Mouse (Mus musculus): ENCODE results near the gene Gins1. TPM values are rescaled to one million over a fixed set of nuclear protein-coding genes. Genes with fewer than 3 reads are reported as not detected.
A peak's percentile ranks its signal among the peaks of the same experiment; 100 is the strongest.

The Gins1 gene
- 80.7 and 84.0 TPM in 2 replicates for polyA plus RNA-seq (2014; fragmentation: Nextera tagmentation; extraction: Ambion mirVana)

GRCm38 (mm10) chr2:150904936-150905450, at the start of gene Gins1:
Gins1 (plus strand) TSS chr2:150905400.
- no peaks in the 10 kb centered on the region for H3K9me3 ChIP-seq (ENCODE audit: control insufficient read depth, low read length)
- peak within 1 kb of the TSS; percentile 70; the same call in 1 of the 2 replicates for H3K27ac ChIP-seq (ENCODE audit: low read depth, low read length)
- peak within 1 kb of the TSS; percentile 85 for H3K4me3 ChIP-seq (ENCODE audit: low read depth, low read length)
- H3K4me2 ChIP-seq (ENCODE audit: low read depth, low read length, severe bottlenecking), result peak within 1 kb of the TSS; percentile 84
- DNase-seq (ENCODE audit: low spot score) (no peak), ATAC-seq (replicated peaks; ENCODE audit: low FRiP score) (no peak)
- WGBS, result 42% methylated on average over 9 of the region's 9 CpGs
- no peaks in the 10 kb centered on the region for H3K27me3 ChIP-seq (ENCODE audit: control insufficient read depth, insufficient read depth, low read length)
- no peaks in the 10 kb centered on the region for H3K36me3 ChIP-seq (ENCODE audit: control insufficient read depth, insufficient read depth, low read length)
- H3K4me1 ChIP-seq (replicated peaks; ENCODE audit: control insufficient read depth, insufficient read depth, low read length), result peaks cover 3% of the 10 kb centered on the region
- peak within 1 kb of the TSS; percentile 87 for H3K9ac ChIP-seq (ENCODE audit: low read length)

GRCm38 (mm10) chr2:150858724-150859487, 46.3 kb upstream of the Gins1 start:
- Histone ChIP-seq H3K36me3 (ENCODE audit: control insufficient read depth, insufficient read depth, low read length) (no peaks in the 10 kb centered on the region), H3K4me2 (ENCODE audit: low read depth, low read length, severe bottlenecking) (no peak overlapping the region), H3K4me1 (replicated peaks; ENCODE audit: control insufficient read depth, insufficient read depth, low read length) (no peaks in the 10 kb centered on the region), H3K27ac (ENCODE audit: low read depth, low read length) (no peak overlapping the region), H3K9ac (ENCODE audit: low read length) (no peak overlapping the region), H3K27me3 (ENCODE audit: control insufficient read depth, insufficient read depth, low read length) (no peaks in the 10 kb centered on the region), H3K4me3 (ENCODE audit: low read depth, low read length) (no peak overlapping the region), H3K9me3 (ENCODE audit: control insufficient read depth, low read length) (no peaks in the 10 kb centered on the region)
- WGBS, result 90% methylated on average over 9 of the region's 9 CpGs
- ATAC-seq (replicated peaks; ENCODE audit: low FRiP score) (no peak), DNase-seq (ENCODE audit: low spot score) (no peak)

- ATAC-seq (replicated peaks; ENCODE audit: low FRiP score) (no peak), DNase-seq (ENCODE audit: low spot score) (no peak)
- Histone ChIP-seq H3K4me2 (ENCODE audit: low read depth, low read length, severe bottlenecking) (no peak overlapping the region), H3K27me3 (ENCODE audit: control insufficient read depth, insufficient read depth, low read length) (no peaks in the 10 kb centered on the region), H3K9ac (ENCODE audit: low read length) (no peak overlapping the region), H3K4me3 (ENCODE audit: low read depth, low read length) (no peak overlapping the region), H3K27ac (ENCODE audit: low read depth, low read length) (no peak overlapping the region), H3K36me3 (ENCODE audit: control insufficient read depth, insufficient read depth, low read length) (no peaks in the 10 kb centered on the region), H3K4me1 (replicated peaks; ENCODE audit: control insufficient read depth, insufficient read depth, low read length) (no peaks in the 10 kb centered on the region), H3K9me3 (ENCODE audit: control insufficient read depth, low read length) (no peaks in the 10 kb centered on the region)
- 85% methylated on average over 11 of the region's 11 CpGs for WGBS
Measured at GRCm38 (mm10) chr2:150859709-150860470, 45.3 kb upstream of the Gins1 start.

GRCm38 (mm10) chr2:150861128-150861527, 44.1 kb upstream of the Gins1 start:
- Histone ChIP-seq H3K9me3 (ENCODE audit: control insufficient read depth, low read length) (no peaks in the 10 kb centered on the region), H3K36me3 (ENCODE audit: control insufficient read depth, insufficient read depth, low read length) (no peaks in the 10 kb centered on the region), H3K9ac (ENCODE audit: low read length) (no peak overlapping the region), H3K4me3 (ENCODE audit: low read depth, low read length) (no peak overlapping the region), H3K4me2 (ENCODE audit: low read depth, low read length, severe bottlenecking) (no peak overlapping the region), H3K27ac (ENCODE audit: low read depth, low read length) (no peak overlapping the region), H3K27me3 (ENCODE audit: control insufficient read depth, insufficient read depth, low read length) (no peaks in the 10 kb centered on the region), H3K4me1 (replicated peaks; ENCODE audit: control insufficient read depth, insufficient read depth, low read length) (no peaks in the 10 kb centered on the region)
- 92% methylated on average over 2 of the region's 2 CpGs for WGBS
- no peak for DNase-seq (ENCODE audit: low spot score)
- no peak for ATAC-seq (replicated peaks; ENCODE audit: low FRiP score)

GRCm38 (mm10) chr2:150867021-150867420, 38.2 kb upstream of the Gins1 start:
- no peak overlapping the region for H3K4me3 ChIP-seq (ENCODE audit: low read depth, low read length)
- WGBS, result 98% methylated on average over 2 of the region's 2 CpGs

GRCm38 (mm10) chr2:150869446-150869845, 35.8 kb upstream of the Gins1 start:
- ATAC-seq (replicated peaks; ENCODE audit: low FRiP score) (no peak), DNase-seq (ENCODE audit: low spot score) (no peak)
- Histone ChIP-seq H3K9ac (ENCODE audit: low read length) (no peak overlapping the region), H3K4me2 (ENCODE audit: low read depth, low read length, severe bottlenecking) (no peak overlapping the region), H3K27me3 (ENCODE audit: control insufficient read depth, insufficient read depth, low read length) (no peaks in the 10 kb centered on the region), H3K36me3 (ENCODE audit: control insufficient read depth, insufficient read depth, low read length) (no peaks in the 10 kb centered on the region), H3K9me3 (ENCODE audit: control insufficient read depth, low read length) (no peaks in the 10 kb centered on the region), H3K4me1 (replicated peaks; ENCODE audit: control insufficient read depth, insufficient read depth, low read length) (no peaks in the 10 kb centered on the region), H3K4me3 (ENCODE audit: low read depth, low read length) (no peak overlapping the region), H3K27ac (ENCODE audit: low read depth, low read length) (no peak overlapping the region)
- WGBS, result 91% methylated on average over 1 of the region's 1 CpGs

More at GRCm38 (mm10) chr2:150867021-150867420, 38.2 kb upstream of the Gins1 start:
- Histone ChIP-seq H3K4me1 (replicated peaks; ENCODE audit: control insufficient read depth, insufficient read depth, low read length) (no peaks in the 10 kb centered on the region), H3K9me3 (ENCODE audit: control insufficient read depth, low read length) (no peaks in the 10 kb centered on the region), H3K27ac (ENCODE audit: low read depth, low read length) (no peak overlapping the region), H3K4me2 (ENCODE audit: low read depth, low read length, severe bottlenecking) (no peak overlapping the region), H3K9ac (ENCODE audit: low read length) (no peak overlapping the region), H3K36me3 (ENCODE audit: control insufficient read depth, insufficient read depth, low read length) (no peaks in the 10 kb centered on the region), H3K27me3 (ENCODE audit: control insufficient read depth, insufficient read depth, low read length) (no peaks in the 10 kb centered on the region)
- DNase-seq (ENCODE audit: low spot score), result no peak
- ATAC-seq (replicated peaks; ENCODE audit: low FRiP score), result no peak

- Histone ChIP-seq H3K27ac (ENCODE audit: low read depth, low read length) (no peak overlapping the region), H3K4me3 (ENCODE audit: low read depth, low read length) (no peak overlapping the region), H3K27me3 (ENCODE audit: control insufficient read depth, insufficient read depth, low read length) (no peaks in the 10 kb centered on the region), H3K4me2 (ENCODE audit: low read depth, low read length, severe bottlenecking) (no peak overlapping the region), H3K9ac (ENCODE audit: low read length) (no peak overlapping the region), H3K36me3 (ENCODE audit: control insufficient read depth, insufficient read depth, low read length) (no peaks in the 10 kb centered on the region), H3K9me3 (ENCODE audit: control insufficient read depth, low read length) (no peaks in the 10 kb centered on the region), H3K4me1 (replicated peaks; ENCODE audit: control insufficient read depth, insufficient read depth, low read length) (no peaks in the 10 kb centered on the region)
- no peak for ATAC-seq (replicated peaks; ENCODE audit: low FRiP score)
- WGBS, result 79% methylated on average over 1 of the region's 1 CpGs
- DNase-seq (ENCODE audit: low spot score), result no peak
Measured at GRCm38 (mm10) chr2:150874508-150874907, 30.7 kb upstream of the Gins1 start.

GRCm38 (mm10) chr2:150875226-150875625, 30.0 kb upstream of the Gins1 start:
- DNase-seq (ENCODE audit: low spot score), result no peak
- Histone ChIP-seq H3K36me3 (ENCODE audit: control insufficient read depth, insufficient read depth, low read length) (no peaks in the 10 kb centered on the region), H3K9ac (ENCODE audit: low read length) (no peak overlapping the region)

More at GRCm38 (mm10) chr2:150875226-150875625, 30.0 kb upstream of the Gins1 start:
- Histone ChIP-seq H3K27ac (ENCODE audit: low read depth, low read length) (no peak overlapping the region), H3K4me2 (ENCODE audit: low read depth, low read length, severe bottlenecking) (no peak overlapping the region), H3K27me3 (ENCODE audit: control insufficient read depth, insufficient read depth, low read length) (no peaks in the 10 kb centered on the region), H3K4me1 (replicated peaks; ENCODE audit: control insufficient read depth, insufficient read depth, low read length) (no peaks in the 10 kb centered on the region), H3K4me3 (ENCODE audit: low read depth, low read length) (no peak overlapping the region), H3K9me3 (ENCODE audit: control insufficient read depth, low read length) (no peaks in the 10 kb centered on the region)
- WGBS, result 98% methylated on average over 1 of the region's 1 CpGs
- no peak for ATAC-seq (replicated peaks; ENCODE audit: low FRiP score)

Measured in forebrain, embryonic 11.5 days (tissue).